Mouse (Mus musculus) heart, embryonic 13.5 days (tissue): ENCODE data around the gene Tardbp. TPM values are rescaled to one million over a fixed set of nuclear protein-coding genes. Genes with fewer than 3 reads are reported as not detected.
A peak's percentile ranks its signal among the peaks of the same experiment; 100 is the strongest.

Source experiments
- ATAC-seq: fragments of 200-750 bp; cut with Nextera tagmentation; 2 replicates; pipeline ENCODE4 v1.8.0; 2017; ENCODE audit warnings: moderate TSS enrichment; ENCODE audit not compliant: insufficient number of reproducible peaks, low FRiP score, low TSS enrichment; ENCODE audit errors: extremely low read depth
- H3K27ac ChIP-seq: fragments of 300-500 bp; sonication (generic); replicated peaks from 2 replicates; pipeline ENCODE4 v1.5.1; 2015; ENCODE audit warnings: moderate library complexity, mild to moderate bottlenecking, inconsistent platforms
- H3K27me3 ChIP-seq: fragments of 300-500 bp; sonication (generic); replicated peaks from 2 replicates; pipeline ENCODE4 v1.6.1; 2015; ENCODE audit warnings: mild to moderate bottlenecking, inconsistent platforms
- H3K36me3 ChIP-seq: fragments of 300-500 bp; sonication (generic); 2 replicates; pipeline ENCODE4 v1.6.1; 2015; ENCODE audit warnings: mild to moderate bottlenecking, inconsistent platforms
- H3K4me1 ChIP-seq: fragments of 300-500 bp; sonication (generic); 2 replicates; pipeline ENCODE4 v1.6.1; 2015; ENCODE audit warnings: inconsistent platforms
- H3K4me2 ChIP-seq: fragments of 300-500 bp; sonication (generic); 2 replicates; pipeline ENCODE4 v1.6.1; 2015; ENCODE audit warnings: inconsistent platforms, mild to moderate bottlenecking, moderate library complexity
- H3K4me3 ChIP-seq: fragments of 300-500 bp; sonication (generic); 2 replicates; pipeline ENCODE4 v1.5.1; 2015; ENCODE audit warnings: moderate library complexity, mild to moderate bottlenecking, inconsistent platforms
- H3K9ac ChIP-seq: fragments of 300-500 bp; sonication (generic); 2 replicates; pipeline ENCODE4 v1.6.1; 2015; ENCODE audit warnings: inconsistent platforms, mild to moderate bottlenecking, moderate library complexity
- H3K9me3 ChIP-seq: fragments of 300-500 bp; sonication (generic); 2 replicates; pipeline ENCODE4 v1.6.1; 2016; ENCODE audit warnings: inconsistent platforms
- WGBS: fragments of 180-500 bp; shearing (Covaris S2); methylation state at CpG from one replicate; pipeline ENCODE4 v1.1.7; 2015; ENCODE audit warnings: mixed read lengths; 5-methylcytosine and 5-hydroxymethylcytosine counted together
- polyA plus RNA-seq: library from polyadenylated mRNA; unstranded; fragments of >200 nt; fragmentation: Nextera tagmentation; extraction: Ambion mirVana; gene quantifications from 2 replicates; pipeline ENCODE4 v1.2.1, GENCODE M21; 2015

Tardbp gene
- polyA plus RNA-seq, 1 experiment from 2014 or later = 170 TPM

DNA sequence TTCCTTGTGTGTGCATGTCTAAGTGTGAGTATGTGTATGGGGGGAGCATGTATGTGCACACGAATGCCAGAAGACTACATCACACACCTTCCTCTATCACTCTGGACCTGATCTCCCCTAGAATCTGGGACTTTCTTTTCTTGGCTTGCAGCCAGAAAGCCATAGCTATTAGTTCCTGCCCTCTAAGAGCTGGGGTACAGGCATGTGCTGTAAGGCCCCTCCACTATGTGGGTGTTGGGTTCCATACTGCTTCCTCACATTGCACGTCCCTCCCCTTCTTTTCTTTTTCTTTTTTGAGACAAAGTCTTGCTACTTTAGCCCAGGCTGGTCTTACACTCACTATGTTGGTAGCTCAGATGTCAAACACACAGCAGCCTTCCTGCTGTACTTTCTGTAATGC lies 8.5 kb upstream of the Tardbp start:
- no peak overlapping the region for H3K4me2 ChIP-seq
- WGBS = 74% methylated on average over 2 of the region's 2 CpGs
- ATAC-seq = no peak
- no peak overlapping the region for H3K27ac ChIP-seq
- H3K27me3 ChIP-seq = no peaks in the 10 kb centered on the region
- H3K4me3 ChIP-seq = no peak overlapping the region
- no peaks in the 10 kb centered on the region for H3K4me1 ChIP-seq
- no peaks in the 10 kb centered on the region for H3K9me3 ChIP-seq
- H3K9ac ChIP-seq = no peak overlapping the region
- no peaks in the 10 kb centered on the region for H3K36me3 ChIP-seq

DNA sequence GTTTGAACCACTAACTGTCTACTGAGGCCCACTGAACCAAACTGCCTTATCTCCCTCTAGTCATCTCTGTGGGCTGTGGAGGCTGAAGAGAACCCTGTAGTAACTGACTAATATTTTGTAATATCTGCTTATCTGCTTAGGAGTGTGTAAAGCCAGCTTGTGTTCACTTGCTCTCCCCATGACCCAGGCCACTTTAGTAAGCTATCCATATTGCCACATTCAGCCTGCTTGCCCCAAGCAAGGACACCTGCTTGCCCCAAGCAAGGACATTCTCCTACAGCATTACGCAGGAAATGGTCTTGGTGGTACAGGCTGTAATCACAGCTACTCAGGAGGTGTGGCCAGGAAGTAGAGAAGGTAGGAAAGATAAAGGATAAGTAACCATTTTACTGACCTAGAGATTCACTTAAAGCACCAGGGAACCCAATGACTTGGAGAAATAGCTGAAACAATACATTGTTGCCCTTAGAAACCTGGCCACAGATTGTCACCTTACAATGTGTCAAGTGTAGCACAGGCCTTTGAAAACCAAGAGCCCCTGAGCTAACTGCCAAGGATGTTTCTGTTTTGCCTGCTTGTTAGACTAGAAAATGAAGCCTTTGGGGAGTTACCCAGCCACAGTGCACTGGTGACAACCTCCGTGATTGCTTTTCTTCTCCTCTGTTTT lies 6.7 kb upstream of the Tardbp start:
- WGBS = 64% methylated on average over 2 of the region's 2 CpGs
- H3K9ac ChIP-seq = no peak overlapping the region
- no peaks in the 10 kb centered on the region for H3K27me3 ChIP-seq
- H3K36me3 ChIP-seq = no peaks in the 10 kb centered on the region
- ATAC-seq = no peak
- no peak overlapping the region for H3K27ac ChIP-seq
- H3K4me1 ChIP-seq = no peaks in the 10 kb centered on the region
- H3K4me2 ChIP-seq = no peak overlapping the region
- no peaks in the 10 kb centered on the region for H3K9me3 ChIP-seq
- H3K4me3 ChIP-seq = no peak overlapping the region

DNA sequence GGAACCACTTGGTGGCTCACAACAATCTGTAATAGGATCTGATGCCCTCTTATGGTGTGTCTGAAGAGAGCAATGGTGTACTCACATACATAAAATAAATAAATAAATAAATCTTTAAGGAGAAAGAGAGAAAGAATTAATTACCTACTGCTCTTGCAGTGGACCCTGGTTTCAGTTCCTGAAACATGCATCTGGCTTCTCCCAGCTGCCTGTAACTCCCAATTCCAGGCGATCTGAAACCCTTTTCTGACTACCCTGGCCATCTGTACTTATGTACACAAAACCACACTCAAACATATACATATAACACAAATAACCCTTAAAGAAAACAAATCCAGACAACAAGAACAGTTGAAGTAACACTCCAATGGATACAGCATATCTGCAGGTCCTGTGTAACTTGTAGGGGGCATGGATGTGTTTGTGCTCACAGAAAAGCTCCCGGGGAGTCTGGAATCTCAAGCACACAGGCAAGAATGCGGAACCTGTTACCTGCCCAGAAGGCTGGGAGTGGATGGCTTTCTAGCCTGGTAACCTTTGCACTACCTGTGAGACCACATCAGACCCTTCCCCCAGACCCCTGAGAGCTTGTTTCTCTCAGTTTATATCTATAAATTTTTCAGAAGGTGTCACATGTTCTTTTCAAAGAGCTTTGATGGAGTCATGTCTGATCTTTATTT lies 5.3 kb upstream of the Tardbp start:
- 58% methylated on average over 3 of the region's 3 CpGs for WGBS
- no peak; the same call in 1 of the 2 replicates for ATAC-seq
- Histone ChIP-seq H3K4me1 (peaks cover 4% of the 10 kb centered on the region), H3K9me3 (no peaks in the 10 kb centered on the region), H3K27ac (no peak overlapping the region), H3K9ac (no peak overlapping the region), H3K27me3 (no peaks in the 10 kb centered on the region), H3K36me3 (no peaks in the 10 kb centered on the region), H3K4me2 (no peak overlapping the region), H3K4me3 (no peak overlapping the region)

DNA sequence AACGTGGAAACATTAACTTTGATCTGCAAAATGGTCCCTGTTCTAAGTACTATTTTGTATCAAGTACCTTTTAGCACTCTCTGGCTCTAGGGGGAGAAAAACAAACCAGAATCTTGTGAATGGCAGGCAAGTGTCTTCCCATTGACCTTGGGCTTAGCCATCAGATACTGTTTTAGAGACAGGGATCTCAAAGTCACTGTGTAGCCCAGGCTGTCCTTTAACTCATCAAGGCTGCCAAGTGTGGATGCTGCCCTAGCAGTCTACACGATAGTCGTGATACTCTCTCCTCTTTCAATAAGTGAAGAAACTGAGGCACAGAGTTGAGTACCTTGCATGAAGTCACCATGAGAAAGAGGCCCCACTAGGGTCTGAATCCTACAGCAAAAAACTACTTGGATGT lies 427 bp upstream of the Tardbp start:
- H3K9ac ChIP-seq = peak overlapping the region; percentile 97
- H3K9me3 ChIP-seq = no peaks in the 10 kb centered on the region
- WGBS = 63% methylated on average over 3 of the region's 3 CpGs
- H3K27me3 ChIP-seq = no peaks in the 10 kb centered on the region
- no peak for ATAC-seq
- H3K27ac ChIP-seq = no peak overlapping the region
- peaks cover 35% of the 10 kb centered on the region for H3K4me1 ChIP-seq
- peak overlapping the region; percentile 93 for H3K4me2 ChIP-seq
- peaks cover 29% of the 10 kb centered on the region for H3K36me3 ChIP-seq
- peak overlapping the region; percentile 82 for H3K4me3 ChIP-seq

DNA sequence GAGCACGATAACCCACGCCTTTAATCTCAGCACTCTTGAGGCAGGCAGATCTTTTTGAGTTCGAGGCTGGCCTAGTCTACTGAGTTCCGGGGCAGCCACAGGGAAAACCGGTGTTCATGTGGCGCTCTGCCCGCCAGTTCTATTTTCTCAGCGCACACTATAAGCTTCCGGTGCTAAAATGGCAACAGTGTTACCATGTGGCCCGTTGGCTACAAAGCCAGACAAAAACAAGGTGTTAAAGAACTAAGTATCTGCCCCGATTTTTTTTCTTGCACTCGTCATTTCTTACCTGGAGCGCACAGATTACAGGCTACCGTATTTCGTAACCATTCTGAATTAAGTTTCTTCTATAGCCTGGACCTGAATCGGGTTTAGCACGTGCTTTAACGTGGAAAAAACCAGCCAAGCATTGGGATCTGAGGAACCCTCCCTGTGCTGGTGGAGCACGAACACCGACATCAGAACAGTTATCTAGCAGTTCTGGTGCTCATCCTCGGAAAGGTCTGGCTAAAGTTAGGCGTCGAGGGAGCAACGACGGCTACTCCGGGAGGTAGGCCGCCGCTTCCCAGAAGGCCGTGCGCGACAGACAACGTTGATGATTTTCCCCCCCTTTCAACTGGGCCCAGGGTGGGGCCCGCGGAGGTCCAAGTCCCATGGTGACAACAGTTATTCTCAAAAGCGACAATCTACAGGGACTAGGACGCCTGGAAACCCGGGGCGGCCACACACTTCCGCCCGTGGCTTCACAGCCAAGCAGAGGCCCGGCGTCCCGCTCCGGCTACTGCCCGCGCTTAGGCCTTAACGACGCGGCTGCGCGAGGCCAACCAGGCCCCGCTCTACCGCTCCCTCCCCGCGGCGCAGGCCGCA lies 830 bp downstream of the Tardbp start:
- peaks cover 41% of the 10 kb centered on the region for H3K36me3 ChIP-seq
- peak overlapping the region; percentile 97 for H3K9ac ChIP-seq
- no peaks in the 10 kb centered on the region for H3K9me3 ChIP-seq
- under 1% methylated on average over 57 of the region's 57 CpGs for WGBS
- peaks cover 40% of the 10 kb centered on the region for H3K4me1 ChIP-seq
- H3K27me3 ChIP-seq = no peaks in the 10 kb centered on the region
- peak overlapping the region; percentile 93 for H3K4me2 ChIP-seq
- H3K4me3 ChIP-seq = peak overlapping the region; percentile 82
- peak; percentile 64 for ATAC-seq
- H3K27ac ChIP-seq = peak overlapping the region; percentile 95

DNA sequence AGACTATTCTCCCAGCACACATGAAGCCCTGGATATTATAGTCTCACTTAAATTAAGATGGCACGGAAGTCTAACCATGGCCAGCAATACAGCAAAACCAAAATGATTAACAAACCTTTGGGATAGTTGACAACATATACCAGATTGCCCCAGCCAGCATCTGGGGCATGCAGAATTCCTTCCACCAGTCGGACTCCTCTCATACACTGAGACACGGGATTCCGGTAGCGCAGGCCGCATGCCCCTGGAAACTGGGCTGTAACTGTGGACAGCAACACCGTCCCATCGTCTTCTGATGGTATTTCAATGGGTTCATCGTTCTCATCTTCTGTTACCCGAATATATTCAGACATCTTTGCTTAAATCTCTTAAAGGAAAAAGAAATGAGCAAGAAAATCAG lies 1.8 kb downstream of the Tardbp start:
- Histone ChIP-seq H3K27ac (no peak overlapping the region), H3K9me3 (no peaks in the 10 kb centered on the region), H3K4me2 (peak overlapping the region; percentile 93), H3K9ac (peak overlapping the region; percentile 97), H3K4me3 (peak overlapping the region; percentile 82), H3K4me1 (peaks cover 40% of the 10 kb centered on the region), H3K27me3 (no peaks in the 10 kb centered on the region), H3K36me3 (peaks cover 51% of the 10 kb centered on the region)
- 76% methylated on average over 10 of the region's 10 CpGs for WGBS
- ATAC-seq = no peak

DNA sequence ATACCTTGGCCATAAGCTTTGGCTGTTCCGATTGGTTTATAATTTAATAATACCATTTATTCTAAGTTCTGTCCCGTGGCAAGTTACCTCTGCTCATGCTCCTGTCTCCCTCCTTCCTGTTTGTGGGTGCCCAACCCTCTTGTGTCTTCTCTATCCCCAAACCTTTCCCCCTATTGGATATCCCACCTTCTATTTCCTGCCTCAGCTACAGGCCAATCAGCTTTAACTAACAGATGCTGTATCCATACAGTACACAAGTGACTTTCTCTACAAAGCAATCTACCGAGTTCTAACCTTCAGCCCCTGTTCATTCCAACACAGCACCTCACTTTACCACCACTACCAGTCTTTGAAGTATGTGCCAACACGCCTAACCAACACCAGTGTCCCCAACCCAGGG lies 3.2 kb downstream of the Tardbp start:
- WGBS = 76% methylated on average over 4 of the region's 4 CpGs
- Histone ChIP-seq H3K27ac (no peak overlapping the region), H3K4me2 (no peak overlapping the region), H3K4me3 (0 out of 2 replicates have a peak overlapping the region, but pooled peaks have one; percentile 4), H3K27me3 (no peaks in the 10 kb centered on the region), H3K36me3 (peaks cover 65% of the 10 kb centered on the region), H3K9ac (0 out of 2 replicates have a peak overlapping the region, but pooled peaks have one; percentile 2), H3K4me1 (peaks cover 40% of the 10 kb centered on the region), H3K9me3 (no peaks in the 10 kb centered on the region)
- no peak for ATAC-seq

DNA sequence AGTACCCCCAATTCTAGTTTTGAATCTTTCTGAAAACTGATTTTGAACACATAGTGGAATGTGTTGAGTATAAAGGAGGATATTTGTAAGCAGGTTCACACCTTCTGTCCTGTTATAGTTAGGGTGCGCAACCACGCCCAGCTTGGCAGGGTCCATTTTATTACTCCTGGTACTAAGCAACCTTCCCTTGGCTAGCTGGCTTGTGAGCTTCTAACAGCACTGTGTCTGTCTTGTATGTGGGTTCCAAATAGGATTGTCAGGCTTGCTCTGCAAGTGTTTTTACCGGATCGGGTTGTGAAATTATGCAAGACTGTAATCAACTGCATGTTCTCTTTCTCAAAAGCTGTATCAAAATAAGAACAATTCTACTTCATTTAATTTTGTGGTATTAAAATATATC lies 4.3 kb downstream of the Tardbp start:
- WGBS = 90% methylated on average over 4 of the region's 4 CpGs

DNA sequence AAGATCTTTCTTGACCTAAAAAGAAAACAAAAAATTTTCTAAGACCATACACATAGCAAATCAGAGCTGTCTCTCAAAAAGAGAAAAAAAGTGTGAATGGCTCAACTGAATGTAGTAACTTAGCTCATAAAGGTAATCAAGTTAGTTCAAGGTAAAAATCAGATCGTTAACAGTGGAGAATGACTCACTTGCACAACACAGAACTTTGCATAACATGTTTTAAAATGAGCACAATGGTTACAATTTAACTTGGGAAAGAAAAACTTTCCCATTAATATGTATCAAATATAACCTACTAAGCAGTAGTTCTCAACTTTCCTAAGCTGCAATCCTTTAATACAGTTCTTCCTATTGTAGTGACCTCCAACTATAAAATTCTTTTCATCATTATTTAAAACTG lies 6.1 kb downstream of the Tardbp start:
- Histone ChIP-seq H3K27me3 (no peaks in the 10 kb centered on the region), H3K27ac (no peak overlapping the region), H3K9me3 (no peaks in the 10 kb centered on the region), H3K9ac (no peak overlapping the region), H3K4me3 (no peak overlapping the region), H3K4me2 (no peak overlapping the region), H3K36me3 (peaks cover 90% of the 10 kb centered on the region), H3K4me1 (peaks cover 36% of the 10 kb centered on the region)
- ATAC-seq = no peak
- WGBS = 96% methylated on average over 1 of the region's 1 CpGs

More for the DNA sequence above, 4.3 kb downstream of the Tardbp start:
- Histone ChIP-seq H3K9ac (no peak overlapping the region), H3K27ac (no peak overlapping the region), H3K4me2 (no peak overlapping the region), H3K36me3 (peaks cover 72% of the 10 kb centered on the region), H3K9me3 (no peaks in the 10 kb centered on the region), H3K4me1 (peaks cover 40% of the 10 kb centered on the region), H3K4me3 (no peak overlapping the region), H3K27me3 (no peaks in the 10 kb centered on the region)
- ATAC-seq = no peak

DNA sequence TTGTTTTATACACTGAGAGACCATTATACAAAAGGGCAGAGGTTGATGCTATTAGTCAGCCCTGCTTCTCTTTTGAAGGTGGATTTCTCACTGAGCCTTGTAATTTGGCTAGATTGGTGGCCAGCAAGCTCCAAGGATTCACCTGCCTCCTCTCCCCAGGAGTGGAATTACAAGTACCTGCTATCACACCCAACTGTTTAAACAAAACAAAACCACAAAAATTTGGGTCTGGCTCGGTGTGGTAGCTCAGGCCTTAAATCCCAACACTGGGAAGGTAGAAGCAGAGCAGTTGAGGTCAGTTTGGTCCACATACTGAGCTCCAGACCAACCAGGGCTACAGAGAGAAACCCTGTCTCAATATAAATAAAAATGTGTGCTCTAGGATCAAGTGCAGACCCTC lies 7.0 kb downstream of the Tardbp start:
- H3K27me3 ChIP-seq = no peaks in the 10 kb centered on the region
- no peak overlapping the region for H3K4me2 ChIP-seq
- no peak for ATAC-seq
- H3K9me3 ChIP-seq = no peaks in the 10 kb centered on the region
- no peak overlapping the region for H3K4me3 ChIP-seq
- H3K4me1 ChIP-seq = peaks cover 27% of the 10 kb centered on the region
- WGBS = 68% methylated on average over 1 of the region's 1 CpGs
- no peak overlapping the region for H3K27ac ChIP-seq
- peaks cover 95% of the 10 kb centered on the region for H3K36me3 ChIP-seq
- no peak overlapping the region for H3K9ac ChIP-seq

DNA sequence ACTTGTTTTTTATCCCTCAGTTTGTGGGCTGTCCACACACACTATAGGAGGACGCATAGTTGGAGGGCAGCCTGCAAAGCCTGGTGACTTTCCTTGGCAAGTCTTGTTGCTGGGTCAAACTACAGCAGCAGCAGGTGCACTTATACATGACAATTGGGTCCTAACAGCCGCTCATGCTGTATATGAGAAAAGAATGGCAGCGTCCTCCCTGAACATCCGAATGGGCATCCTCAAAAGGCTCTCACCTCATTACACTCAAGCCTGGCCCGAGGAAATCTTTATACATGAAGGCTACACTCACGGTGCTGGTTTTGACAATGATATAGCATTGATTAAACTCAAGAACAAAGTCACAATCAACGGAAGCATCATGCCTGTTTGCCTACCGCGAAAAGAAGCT lies 13.1 kb downstream of the Tardbp start:
- peaks cover 15% of the 10 kb centered on the region for H3K4me1 ChIP-seq
- 82% methylated on average over 9 of the region's 9 CpGs for WGBS
- H3K9me3 ChIP-seq = no peaks in the 10 kb centered on the region
- H3K27me3 ChIP-seq = no peaks in the 10 kb centered on the region
- H3K27ac ChIP-seq = no peak overlapping the region
- no peak overlapping the region for H3K4me3 ChIP-seq
- H3K4me2 ChIP-seq = no peak overlapping the region
- no peak for ATAC-seq
- H3K36me3 ChIP-seq = peaks cover 85% of the 10 kb centered on the region
- H3K9ac ChIP-seq = no peak overlapping the region
